Mouse (Mus musculus): ENCODE data around the gene Insr. TPM values are rescaled to one million over a fixed set of nuclear protein-coding genes. Genes with fewer than 3 reads are reported as not detected.
A peak's percentile ranks its signal among the peaks of the same experiment; 100 is the strongest.
"Not testable (repeated sequence)": the region's sequence is repeated elsewhere in the genome, so short reads cannot be mapped to it uniquely, and the experiment has no call there.

The Insr gene
- total RNA-seq, 2 experiments from 2014 or later, result 51.6 to 53.9 TPM

DNA sequence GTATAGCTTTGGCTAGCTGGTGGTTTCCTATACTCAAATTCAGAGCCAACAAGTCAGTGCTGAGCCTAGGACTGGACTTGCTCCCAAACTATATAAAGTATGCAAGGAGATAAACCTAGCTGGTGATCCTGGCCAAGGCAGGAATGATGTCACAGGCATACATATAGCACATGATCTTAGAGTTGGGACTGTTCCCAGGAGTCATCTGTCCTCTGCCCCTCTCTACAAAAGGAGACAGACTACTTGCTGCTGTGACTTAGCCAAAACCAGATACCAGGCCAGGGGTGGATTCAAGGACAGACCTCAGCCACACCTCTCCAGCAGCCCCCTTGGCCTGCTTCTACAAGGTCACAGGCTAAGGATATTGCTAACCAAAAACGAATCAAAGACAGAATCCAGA is 92.0 kb downstream of the Insr start:
- H3K4me3 ChIP-seq, result no peak overlapping the region
- no peak for DNase-seq (ENCODE audit: low spot score in 2 of 2)
- no peak overlapping the region for H3K27ac ChIP-seq
- no peak for TF ChIP-seq CTCF (conservative IDR thresholded peaks at IDR 0.05)

DNA sequence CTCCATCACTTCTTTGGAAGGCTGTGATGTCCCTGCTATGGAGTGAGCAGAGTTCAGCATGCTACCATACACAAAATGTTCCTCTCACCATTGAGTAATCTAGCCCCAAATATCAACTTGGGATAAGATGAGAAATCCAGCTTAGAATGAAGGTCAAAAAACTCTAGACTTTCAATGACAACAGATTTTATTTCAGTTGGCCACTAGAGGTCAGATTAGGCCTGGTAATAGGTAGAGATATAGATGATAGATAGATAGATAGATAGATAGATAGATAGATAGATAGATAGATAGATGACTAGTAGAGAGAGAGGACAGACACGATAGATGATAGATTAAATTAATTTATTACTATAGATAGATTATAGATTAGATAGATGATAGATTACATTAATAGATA is 99.5 kb downstream of the Insr start:
- peak; percentile 80 for TF ChIP-seq CTCF (conservative IDR thresholded peaks at IDR 0.05)
- DNase-seq (ENCODE audit: low spot score in 2 of 2), result peak in 1 of 2 experiments; percentile 17
- H3K27ac ChIP-seq, result no peak overlapping the region
- no peak overlapping the region for H3K4me3 ChIP-seq

GRCm38 (mm10) chr8:3177440-3177839 is 102.0 kb downstream of the Insr start:
- TF ChIP-seq CTCF (conservative IDR thresholded peaks at IDR 0.05), result no peak
- no peak overlapping the region for H3K4me3 ChIP-seq
- H3K27ac ChIP-seq, result no peak overlapping the region
- DNase-seq (ENCODE audit: low spot score in 2 of 2), result no peak

DNA sequence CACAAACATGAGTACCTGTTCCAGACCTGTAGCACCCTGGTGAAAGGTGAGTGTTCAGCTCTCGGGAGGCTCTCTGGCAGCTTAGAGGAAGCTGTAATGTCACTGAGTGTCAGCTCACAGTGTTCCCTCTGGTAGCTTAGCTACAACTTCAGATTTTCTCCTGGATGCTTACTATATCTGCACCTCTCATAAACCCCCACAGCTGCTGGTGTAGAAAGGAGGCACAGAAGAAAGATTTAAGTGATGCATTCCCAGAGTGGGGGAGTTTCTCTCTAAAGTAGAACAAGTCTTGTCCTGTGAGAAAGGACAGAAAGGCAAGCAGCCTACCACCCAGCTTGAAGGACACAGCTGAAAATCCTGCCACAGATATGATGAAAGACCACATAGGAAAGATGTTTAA is 107.2 kb downstream of the Insr start:
- Histone ChIP-seq H3K4me3 (no peak overlapping the region), H3K27ac (no peak overlapping the region)
- TF ChIP-seq CTCF (conservative IDR thresholded peaks at IDR 0.05), result no peak

GRCm38 (mm10) chr8:3146506-3146905 is 132.9 kb downstream of the Insr start:
- Histone ChIP-seq H3K27ac (no peak overlapping the region), H3K4me3 (no peak overlapping the region)
- TF ChIP-seq CTCF (conservative IDR thresholded peaks at IDR 0.05), result peak; percentile 53
- peak in 1 of 2 experiments; percentile 5 for DNase-seq (ENCODE audit: low spot score in 2 of 2)

More for the DNA sequence above, 107.2 kb downstream of the Insr start:
- no peak for DNase-seq (ENCODE audit: low spot score in 2 of 2)

- not testable (repeated sequence) for H3K4me3 ChIP-seq; H3K27ac ChIP-seq; DNase-seq (ENCODE audit: low spot score in 2 of 2)
These were observed 179.0 kb downstream of the Insr start for GRCm38 (mm10) chr8:3100416-3100815.

Small RNAs within 50 kb of the gene (microRNA-seq; reads per million reads assigned to microRNA genes)
- 0 reads per million in 2 experiments for gene Gm25775

Other genes with a start within 250 kb of the Insr start
- gene A430078G23Rik, start 73.8 kb upstream of the Insr start, total RNA-seq (2021), result not detected
- gene Arhgef18, start 113.4 kb upstream of the Insr start, total RNA-seq (2021), result 10 to 100 TPM; 43.7 to 46.7 TPM
- gene Pex11g, start 188.1 kb upstream of the Insr start, total RNA-seq (2021), result under 1 TPM; 0.32 to 0.95 TPM
- gene Tex45, start 191.2 kb upstream of the Insr start, total RNA-seq (2021), result under 1 TPM; 0.23 to 0.54 TPM
- gene Zfp358, start 213.5 kb upstream of the Insr start, total RNA-seq (2021), result 10 to 100 TPM; 27.9 to 29.9 TPM
- gene Mcoln1, start 220.8 kb upstream of the Insr start, total RNA-seq (2021), result 10 to 100 TPM; 82.4 to 85.4 TPM
- 10 to 100 TPM; 79.4 to 82.1 TPM for gene Pnpla6, start 235.8 kb upstream of the Insr start, total RNA-seq (2021)

Measured in layer of hippocampus, adult 2 months (tissue).